Mouse (Mus musculus) heart, adult 2 months (tissue): ENCODE measurements around the gene Tbx1. TPM values are rescaled to one million over a fixed set of nuclear protein-coding genes. Genes with fewer than 3 reads are reported as not detected.
A peak's percentile ranks its signal among the peaks of the same experiment; 100 is the strongest.

Source experiments
- DNase-seq, 2 experiments: peaks; one replicate each; pipeline ENCODE4 v3.0.0; 2021
- H3K27ac ChIP-seq: fragments of 200-600 bp; 2 replicates; pipeline ENCODE4 v1.8.1; 2022
- H3K27me3 ChIP-seq: fragments of 200-500 bp; 2 replicates; pipeline ENCODE4 v1.6.1; 2012; ENCODE audit warnings: mild to moderate bottlenecking, low read length, inconsistent platforms, mixed read lengths; ENCODE audit not compliant: control insufficient read depth, insufficient read depth
- H3K36me3 ChIP-seq: fragments of 200-500 bp; 2 replicates; pipeline ENCODE4 v1.6.1; 2012; ENCODE audit warnings: low read length, inconsistent platforms; ENCODE audit not compliant: control insufficient read depth, insufficient read depth
- H3K4me1 ChIP-seq: fragments of 200-500 bp; 2 replicates; pipeline ENCODE4 v1.6.1; 2011; ENCODE audit warnings: low read length; ENCODE audit not compliant: control insufficient read depth, insufficient read depth
- H3K4me3 ChIP-seq: fragments of 200-600 bp; 2 replicates; pipeline ENCODE4 v1.8.1; 2022
- H3K79me2 ChIP-seq: fragments of 200-500 bp; replicated peaks from 2 replicates; pipeline ENCODE4 v1.6.1; 2012; ENCODE audit warnings: mild to moderate bottlenecking, inconsistent platforms, low read length, moderate library complexity, mixed read lengths; ENCODE audit not compliant: control insufficient read depth, insufficient read depth
- H3K9ac ChIP-seq: fragments of 200-500 bp; 2 replicates; pipeline ENCODE4 v1.6.1; 2012; ENCODE audit warnings: low read depth, mild to moderate bottlenecking, control low read depth, inconsistent platforms, low read length, mixed read lengths
- CTCF ChIP-seq: fragments of 200-600 bp; IDR thresholded peaks from 2 replicates; pipeline ENCODE4 v1.8.1; 2022; ENCODE audit warnings: antibody characterized with exemption, mild to moderate bottlenecking, moderate library complexity
- EP300 ChIP-seq: fragments of 200-500 bp; IDR thresholded peaks from 2 replicates; pipeline ENCODE4 v1.6.1; 2011; ENCODE audit warnings: low read depth, low read length, control low read depth; ENCODE audit not compliant: insufficient read depth
- POLR2A ChIP-seq: fragments of 200-500 bp; IDR thresholded peaks from 2 replicates; pipeline ENCODE4 v1.6.1; 2011; ENCODE audit warnings: mild to moderate bottlenecking, low read depth, low read length, control low read depth; ENCODE audit not compliant: insufficient read depth
- WGBS: fragments of 180-500 bp; shearing (Covaris S2); methylation state at CpG from one replicate; pipeline ENCODE4 v1.1.7; 2018; 5-methylcytosine and 5-hydroxymethylcytosine counted together
- intact Hi-C: fragments of 180-260 bp; cut with DNase I; formaldehyde crosslinking; loops from one replicate; pipeline ENCODE4 v1.15.1; 2025
- polyA plus RNA-seq: library from polyadenylated mRNA; depleted of rRNA; stranded (reverse); fragments of >200 nt; gene quantifications from 2 replicates; pipeline ENCODE4 v1.2.3, GENCODE M21; 2012
- total RNA-seq, 2 experiments: library from RNA; stranded (reverse); gene quantifications; 2 replicates each; pipeline ENCODE4 v1.2.3; 2021

Tbx1 gene
- total and polyA plus RNA-seq, 3 experiments, result 0.68 to 1.3 (median 1.1) TPM

DNA sequence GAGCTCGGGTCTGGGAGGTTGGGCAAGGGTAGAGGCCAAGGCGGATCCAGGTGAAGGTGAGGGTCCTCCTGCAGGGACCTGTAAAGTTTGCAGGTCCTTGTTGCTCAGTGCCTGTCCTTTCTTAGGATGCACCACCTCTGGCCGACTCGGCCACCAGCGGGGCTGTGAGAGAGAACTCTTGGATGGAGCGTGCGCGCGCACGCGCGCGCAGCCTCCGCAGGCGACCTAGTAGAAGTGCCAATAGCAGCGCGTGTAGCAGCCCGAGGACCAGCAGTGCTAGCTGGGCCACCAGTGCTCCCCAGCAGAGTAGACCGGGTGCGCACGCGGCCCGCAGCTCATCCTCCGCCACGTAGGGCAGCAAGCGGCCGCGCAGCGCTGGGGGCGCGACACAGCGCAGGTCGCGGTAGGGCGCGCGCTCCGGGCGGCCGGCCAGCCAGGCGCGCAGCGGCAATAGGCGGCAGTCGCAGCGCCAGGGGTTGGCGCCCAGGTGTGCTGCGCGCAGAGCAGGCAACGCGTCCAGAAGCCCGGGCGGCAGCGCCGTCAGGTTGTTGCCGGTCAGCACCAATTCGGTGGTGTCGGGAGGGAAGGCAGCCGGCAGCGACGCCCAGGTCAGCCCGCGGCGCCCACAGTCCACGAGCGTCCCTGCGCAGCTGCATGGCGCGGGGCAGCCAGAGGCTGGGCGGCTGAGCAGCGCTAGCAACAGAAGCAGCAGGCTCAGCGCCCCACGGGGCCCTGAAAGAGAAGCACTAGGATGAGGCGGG lies 30.3 kb upstream of the Tbx1 start:
- peak overlapping the region; percentile 39 for H3K4me3 ChIP-seq
- H3K79me2 ChIP-seq, result no peaks in the 10 kb centered on the region
- H3K27me3 ChIP-seq, result peaks cover 1% of the 10 kb centered on the region; the same call in 1 of the 2 replicates
- DNase-seq, result peak; percentile 45 to 55
- intact Hi-C loops, result no loop called here
- H3K27ac ChIP-seq, result no peak overlapping the region
- TF ChIP-seq POLR2A, result no peak
- no peak for TF ChIP-seq EP300
- no peak for TF ChIP-seq CTCF
- H3K4me1 ChIP-seq, result no peaks in the 10 kb centered on the region; the same call in 1 of the 2 replicates
- H3K36me3 ChIP-seq, result no peaks in the 10 kb centered on the region
- H3K9ac ChIP-seq, result peak overlapping the region; percentile 29; the same call in 1 of the 2 replicates
- WGBS, result 9% methylated on average over 74 of the region's 74 CpGs

DNA sequence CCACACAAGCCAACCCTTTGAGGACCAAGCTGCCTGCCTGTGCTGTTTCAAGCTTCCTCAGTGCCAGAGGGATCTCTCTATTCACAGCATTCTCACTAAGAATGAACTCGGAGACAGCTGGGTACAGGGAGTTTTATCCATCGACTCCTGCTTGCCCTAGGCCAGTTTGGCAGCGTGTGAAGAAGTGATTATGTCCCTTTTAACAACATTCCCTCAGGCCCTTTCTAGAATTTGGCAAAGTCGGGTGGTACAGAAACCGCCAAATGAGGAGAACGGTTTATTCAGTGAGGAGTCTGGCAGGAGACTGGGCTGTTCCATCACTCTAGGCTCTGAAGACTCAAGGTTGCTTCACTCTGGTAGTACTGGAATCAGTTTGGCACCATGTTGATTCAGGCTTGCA lies 29.7 kb upstream of the Tbx1 start:
- Histone ChIP-seq H3K9ac (no peak overlapping the region), H3K36me3 (no peaks in the 10 kb centered on the region), H3K4me1 (no peaks in the 10 kb centered on the region; the same call in 1 of the 2 replicates), H3K79me2 (no peaks in the 10 kb centered on the region), H3K27ac (no peak overlapping the region), H3K4me3 (no peak overlapping the region), H3K27me3 (peaks cover 1% of the 10 kb centered on the region; the same call in 1 of the 2 replicates)
- intact Hi-C loops, result no loop called here
- TF ChIP-seq POLR2A (no peak), CTCF (no peak), EP300 (no peak)
- WGBS, result 64% methylated on average over 6 of the region's 6 CpGs
- DNase-seq, result no peak

GRCm38 (mm10) chr16:18619110-18619509 lies 28.6 kb upstream of the Tbx1 start:
- intact Hi-C loops, result no loop called here
- DNase-seq, result no peak

DNA sequence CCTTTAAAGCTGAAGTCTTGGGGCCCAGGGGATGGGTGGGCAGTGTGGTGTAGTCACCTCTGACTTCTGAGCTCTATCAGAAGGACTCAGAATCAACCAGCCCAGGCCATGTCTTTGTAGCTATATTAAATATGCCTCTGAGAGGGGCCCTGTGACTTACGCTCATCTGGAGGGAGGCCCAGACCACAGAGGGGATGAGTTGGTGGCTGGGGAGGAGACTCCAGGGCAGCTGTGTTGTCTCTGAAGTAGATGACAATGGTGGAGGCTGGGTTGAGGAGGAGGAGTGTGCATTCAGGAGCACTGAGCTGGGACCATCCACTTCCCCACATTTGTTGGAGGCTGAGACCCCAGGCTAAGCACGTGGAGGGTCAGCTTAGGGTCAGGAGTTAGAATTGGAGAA lies 27.8 kb upstream of the Tbx1 start:
- no peak overlapping the region for H3K9ac ChIP-seq
- H3K4me1 ChIP-seq, result no peaks in the 10 kb centered on the region; the same call in 1 of the 2 replicates
- DNase-seq, result no peak
- WGBS, result 76% methylated on average over 2 of the region's 2 CpGs
- H3K27me3 ChIP-seq, result peaks cover 1% of the 10 kb centered on the region; the same call in 1 of the 2 replicates
- intact Hi-C loops, result no loop called here
- no peaks in the 10 kb centered on the region for H3K79me2 ChIP-seq
- no peak for TF ChIP-seq CTCF
- TF ChIP-seq POLR2A, result no peak
- no peak for TF ChIP-seq EP300
- H3K36me3 ChIP-seq, result no peaks in the 10 kb centered on the region
- no peak overlapping the region for H3K4me3 ChIP-seq
- no peak overlapping the region for H3K27ac ChIP-seq

More at GRCm38 (mm10) chr16:18619110-18619509, 28.6 kb upstream of the Tbx1 start:
- Histone ChIP-seq H3K79me2 (no peaks in the 10 kb centered on the region), H3K9ac (no peak overlapping the region), H3K27me3 (peaks cover 1% of the 10 kb centered on the region; the same call in 1 of the 2 replicates), H3K4me1 (no peaks in the 10 kb centered on the region; the same call in 1 of the 2 replicates), H3K27ac (no peak overlapping the region), H3K36me3 (no peaks in the 10 kb centered on the region), H3K4me3 (no peak overlapping the region)
- WGBS, result 75% methylated on average over 4 of the region's 4 CpGs
- TF ChIP-seq CTCF, result no peak
- TF ChIP-seq EP300, result no peak
- no peak for TF ChIP-seq POLR2A

DNA sequence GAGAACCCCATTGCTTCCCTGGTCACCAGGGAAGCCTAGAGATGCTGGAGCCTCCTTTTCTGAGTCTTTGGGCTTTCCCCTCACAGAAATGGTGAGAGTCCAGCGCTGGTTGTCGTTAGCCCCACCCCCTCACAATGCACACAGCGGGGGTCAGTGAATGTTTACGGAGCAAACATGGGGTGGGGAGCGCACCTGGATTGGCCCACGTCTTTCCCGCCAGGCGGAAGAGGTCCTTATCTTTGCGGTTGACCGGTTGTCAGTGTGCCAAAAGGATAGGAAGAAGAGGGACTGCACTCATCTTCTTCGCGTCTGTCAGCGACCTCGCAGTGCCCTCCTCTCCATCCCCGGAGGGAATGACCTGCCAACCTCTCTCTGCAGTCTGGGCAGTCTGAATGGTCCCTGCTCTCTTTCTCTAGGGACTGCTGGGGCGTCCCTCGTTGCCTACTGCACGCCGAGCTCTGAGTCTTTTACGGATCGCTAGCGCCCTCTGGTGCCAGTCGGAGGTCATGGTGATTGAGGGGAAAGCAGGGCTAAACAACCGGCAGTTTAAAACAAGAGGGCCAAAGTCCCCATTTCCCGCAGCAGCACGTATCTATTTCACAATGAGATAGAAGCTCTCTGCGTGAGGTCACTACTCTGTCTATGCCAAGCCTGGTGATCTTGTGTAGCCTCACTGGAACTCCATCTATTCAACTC lies 27.0 kb upstream of the Tbx1 start:
- Histone ChIP-seq H3K4me1 (no peaks in the 10 kb centered on the region; the same call in 1 of the 2 replicates), H3K36me3 (no peaks in the 10 kb centered on the region), H3K4me3 (no peak overlapping the region), H3K27me3 (peaks cover 1% of the 10 kb centered on the region; the same call in 1 of the 2 replicates), H3K79me2 (no peaks in the 10 kb centered on the region), H3K9ac (no peak overlapping the region), H3K27ac (no peak overlapping the region)
- 3% methylated on average over 27 of the region's 27 CpGs for WGBS
- DNase-seq, result peak; percentile 82 to 92
- intact Hi-C loops, result loop anchor here (1.0 to 2.0 kb wide), 2 partner anchors 174 to 273 kb away; no protein-coding TSS in a partner anchor
- TF ChIP-seq POLR2A (no peak), CTCF (peak; percentile 98), EP300 (peak; percentile 84)
